Mouse (Mus musculus): ENCODE measurements around the gene Nlrx1.

Nlrx1 gene

GRCm38 (mm10) chr9:44268432-44268831 lies at the start of gene Nlrx1:
Gene Nlrx1 (minus strand): TSS chr9:44268599.
- in situ Hi-C loops (cut with MboI, MseI): no loop called here

GRCm38 (mm10) chr9:44317452-44317851 lies 49.1 kb upstream of the Nlrx1 start:
- in situ Hi-C loops (cut with MboI, MseI): no loop called here

GRCm38 (mm10) chr9:44314910-44315309 lies 46.5 kb upstream of the Nlrx1 start:
- in situ Hi-C loops (cut with MboI, MseI): no loop called here

GRCm38 (mm10) chr9:44314257-44314547 lies 45.8 kb upstream of the Nlrx1 start:
- in situ Hi-C loops (cut with MboI, MseI): no loop called here

GRCm38 (mm10) chr9:44313476-44314256 lies 45.3 kb upstream of the Nlrx1 start:
- in situ Hi-C loops (cut with MboI, MseI): no loop called here

- in situ Hi-C loops (cut with MboI, MseI): no loop called here
Measured at GRCm38 (mm10) chr9:44311136-44312134, 43.0 kb upstream of the Nlrx1 start.

GRCm38 (mm10) chr9:44310750-44311135 lies 42.3 kb upstream of the Nlrx1 start:
- in situ Hi-C loops (cut with MboI, MseI): no loop called here

GRCm38 (mm10) chr9:44309756-44310155 lies 41.4 kb upstream of the Nlrx1 start:
- in situ Hi-C loops (cut with MboI, MseI): loop anchor here (10.0 kb wide), 1 partner anchor 295 kb away; no protein-coding TSS in a partner anchor

GRCm38 (mm10) chr9:44307248-44307647 lies 38.8 kb upstream of the Nlrx1 start:
- in situ Hi-C loops (cut with MboI, MseI): loop anchor here (10.0 kb wide), 1 partner anchor 292 kb away; no protein-coding TSS in a partner anchor

- in situ Hi-C loops (cut with MboI, MseI): loop anchor here (10.0 kb wide), 1 partner anchor 292 kb away; no protein-coding TSS in a partner anchor
Measured at GRCm38 (mm10) chr9:44306532-44306931, 38.1 kb upstream of the Nlrx1 start.

GRCm38 (mm10) chr9:44305466-44306079 lies 37.2 kb upstream of the Nlrx1 start, which contains the start of gene Hinfp:
Gene Hinfp (minus strand): TSS chr9:44305671.
- in situ Hi-C loops (cut with MboI, MseI): loop anchor here (10.0 kb wide), 1 partner anchor 291 kb away; no protein-coding TSS in a partner anchor

GRCm38 (mm10) chr9:44300001-44300400 lies 31.6 kb upstream of the Nlrx1 start:
- in situ Hi-C loops (cut with MboI, MseI): loop anchor here (10.0 kb wide), 1 partner anchor 285 kb away; no protein-coding TSS in a partner anchor

- in situ Hi-C loops (cut with MboI, MseI): loop anchor here (5.0 kb wide), 2 partner anchors 40 to 60 kb away; partner anchors contain the start of gene Pdzd3
Measured at GRCm38 (mm10) chr9:44292490-44292889, 24.1 kb upstream of the Nlrx1 start.

GRCm38 (mm10) chr9:44288959-44289291 lies 20.5 kb upstream of the Nlrx1 start:
- in situ Hi-C loops (cut with MboI, MseI): no loop called here

GRCm38 (mm10) chr9:44288076-44288958 lies 19.9 kb upstream of the Nlrx1 start, which contains the start of gene Abcg4:
Gene Abcg4 (minus strand): TSS chr9:44288615.
- in situ Hi-C loops (cut with MboI, MseI): no loop called here

GRCm38 (mm10) chr9:44287401-44288075 lies 19.1 kb upstream of the Nlrx1 start:
- in situ Hi-C loops (cut with MboI, MseI): no loop called here

GRCm38 (mm10) chr9:44287003-44287400 lies 18.6 kb upstream of the Nlrx1 start:
- in situ Hi-C loops (cut with MboI, MseI): no loop called here

GRCm38 (mm10) chr9:44286256-44286850 lies 18.0 kb upstream of the Nlrx1 start:
- in situ Hi-C loops (cut with MboI, MseI): no loop called here

- in situ Hi-C loops (cut with MboI, MseI): no loop called here
Measured at GRCm38 (mm10) chr9:44283183-44283582, 14.8 kb upstream of the Nlrx1 start.

GRCm38 (mm10) chr9:44269973-44270372 lies 1.6 kb upstream of the Nlrx1 start:
- in situ Hi-C loops (cut with MboI, MseI): no loop called here

All from T-helper 2 cell (primary cell).